ENCODE assay signal across 8 mouse cellular contexts in the genomic region with DNA sequence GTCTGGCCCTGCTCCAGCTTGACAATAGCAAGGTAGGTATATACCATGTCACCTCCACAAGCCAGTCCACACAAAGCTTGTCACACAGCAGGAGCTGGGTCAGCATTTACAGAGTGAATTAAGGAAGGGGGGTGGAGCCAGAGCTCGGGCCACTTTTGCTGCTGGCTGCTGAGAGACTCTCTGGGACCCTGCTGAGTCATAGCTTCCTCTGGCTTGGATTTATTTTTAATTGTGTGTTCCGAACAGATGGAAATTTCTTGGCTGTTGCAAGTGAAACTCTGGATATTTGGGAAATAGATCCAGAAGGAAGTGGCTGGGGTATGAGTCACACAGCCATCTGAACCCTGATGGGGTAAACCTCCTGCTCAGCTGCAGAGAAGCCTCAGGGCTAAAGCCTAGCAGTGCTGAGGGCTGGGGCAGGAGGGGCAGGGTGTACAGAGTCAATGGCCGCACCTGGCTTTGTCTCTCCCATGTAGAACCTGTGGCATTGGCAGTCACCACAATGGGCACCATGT. TPM values are rescaled to one million over a fixed set of nuclear protein-coding genes. Genes with fewer than 3 reads are reported as not detected.
DNase-seq lines count a peak whose midpoint lies in the region; ATAC-seq and TF ChIP-seq lines count a peak whose summit lies in the region.

No protein-coding gene starts in this region.

- intact Hi-C loops in left cerebral cortex, adult 2 months (cut with DNase I) = loop anchor here (1.0 kb wide), 1 partner anchor 33 kb away; no protein-coding TSS in a partner anchor

- no peaks in the 10 kb centered on the region for H3K36me3 ChIP-seq in hindbrain, postnatal 0 days (ENCODE audit: insufficient read depth, low read length)

- no peak for TF ChIP-seq CTCF in cerebellum, adult 2 months (IDR thresholded peaks at IDR 0.05; ENCODE audit: borderline replicate concordance, insufficient read depth, low read depth, low read length)
- TF ChIP-seq CTCF in hindbrain, postnatal 0 days (IDR thresholded peaks at IDR 0.05; ENCODE audit: low read depth) = no peak
- TF ChIP-seq CTCF in left cerebral cortex, adult 2 months (IDR thresholded peaks at IDR 0.05) = no peak

- no peaks in the 10 kb centered on the region for H3K27me3 ChIP-seq in cerebellum, adult 2 months (ENCODE audit: control insufficient read depth, insufficient read depth, low read length)
- H3K27me3 ChIP-seq in hindbrain, postnatal 0 days (ENCODE audit: insufficient read depth, low read length) = no peaks in the 10 kb centered on the region

- H3K4me2 ChIP-seq in hindbrain, postnatal 0 days (ENCODE audit: low read depth, low read length) = no peak overlapping the region

- no peak for TF ChIP-seq POLR2A in cerebellum, adult 2 months (IDR thresholded peaks at IDR 0.05; ENCODE audit: borderline replicate concordance, insufficient read depth, low read length)

- ATAC-seq in hindbrain, postnatal 0 days = no peak

- no peaks in the 10 kb centered on the region for H3K9me3 ChIP-seq in hindbrain, postnatal 0 days (ENCODE audit: low read length)

- no peak overlapping the region for H3K27ac ChIP-seq in cerebellum, adult 2 months (ENCODE audit: insufficient read depth, low read length)
- no peak overlapping the region for H3K27ac ChIP-seq in hindbrain, postnatal 0 days
- peak overlapping the region; percentile 64 for H3K27ac ChIP-seq in left cerebral cortex, adult 2 months

- no peak overlapping the region for H3K4me3 ChIP-seq in cerebellum, adult 2 months (replicated peaks; ENCODE audit: insufficient read depth, low read depth, low read length)
- H3K4me3 ChIP-seq in hindbrain, postnatal 0 days (ENCODE audit: low read length) = no peak overlapping the region
- no peak overlapping the region for H3K4me3 ChIP-seq in left cerebral cortex, adult 2 months

- H3K9ac ChIP-seq in hindbrain, postnatal 0 days (replicated peaks; ENCODE audit: low read length) = no peak overlapping the region

- WGBS in cerebellum, adult 2 months = 19% methylated on average over 3 of the region's 3 CpGs
- WGBS in hindbrain, postnatal 0 days = 23% methylated on average over 3 of the region's 3 CpGs

- DNase-seq in cerebellum, adult 2 months = peak; percentile 11 to 27
- DNase-seq in cerebellum, adult 9-11 months = no peak
- peak; percentile 88 for DNase-seq in Muller cell, postnatal 12 days (ENCODE audit: inconsistent ontology term)
- peak; percentile 68 to 75 for DNase-seq in frontal cortex, postnatal 36 days (ENCODE audit: low spot score in 2 of 2)
- peak; percentile 36 for DNase-seq in hindbrain, postnatal 0 days (ENCODE audit: low spot score)
- peak; percentile 38 to 52 for DNase-seq in left cerebral cortex, adult 2 months (ENCODE audit: extremely low spot score in 1 of 2, low spot score in 2 of 2)
- peak; percentile 41 to 66 for DNase-seq in right cerebral cortex, postnatal 10 days (ENCODE audit: low spot score in 2 of 2)
- DNase-seq in B cell, adult 2 months = no peak

- no peaks in the 10 kb centered on the region for H3K4me1 ChIP-seq in cerebellum, adult 2 months (ENCODE audit: control insufficient read depth, insufficient read depth, low read length)
- H3K4me1 ChIP-seq in hindbrain, postnatal 0 days (ENCODE audit: insufficient read depth, low read length) = no peaks in the 10 kb centered on the region

RNA-seq across cellular contexts. Expression of a gene that starts 40.3 kb away (rescaled TPM):
- polyA plus RNA-seq in cerebellum, adult 2 months (2012; rRNA removed) = 45.7 and 52.8 TPM in 2 replicates
- 47.5 and 57.7 TPM in 2 replicates for total RNA-seq in hindbrain, postnatal 0 days (2014; rRNA removed)
- polyA plus RNA-seq in hindbrain, postnatal 0 days (2015; fragmentation: Nextera tagmentation; extraction: Ambion mirVana) = 18.2 and 20.0 TPM in 2 replicates
- total RNA-seq in left cerebral cortex, adult 2 months (2021) = 1 to 10 TPM; 3.6 to 3.8 TPM

RNA-seq across cellular contexts. Expression of a gene that starts 52.4 kb away (rescaled TPM):
- polyA plus RNA-seq in cerebellum, adult 2 months (2012; rRNA removed) = 44.9 and 45.2 TPM in 2 replicates
- total RNA-seq in hindbrain, postnatal 0 days (2014; rRNA removed) = 48.2 and 52.4 TPM in 2 replicates
- polyA plus RNA-seq in hindbrain, postnatal 0 days (2015; fragmentation: Nextera tagmentation; extraction: Ambion mirVana) = 47.0 and 47.7 TPM in 2 replicates
- 10 to 100 TPM; 37.6 to 38.2 TPM for total RNA-seq in left cerebral cortex, adult 2 months (2021)

Comparison
In these comparisons a context has a peak if more than half of its experiments do, and no peak if none do; other contexts are left out.
1. DNase-seq: peak in cerebellum, adult 2 months (2 of 2), Muller cell, postnatal 12 days (single experiment), frontal cortex, postnatal 36 days (2 of 2), hindbrain, postnatal 0 days (single experiment), left cerebral cortex, adult 2 months (2 of 2) and right cerebral cortex, postnatal 10 days (2 of 2); none in cerebellum, adult 9-11 months (single experiment) and B cell, adult 2 months (0 of 2).
2. RNA of a gene that starts 40.3 kb away (total RNA-seq): 47.5 to 57.7 TPM in hindbrain, postnatal 0 days; 3.6 to 3.8 TPM in left cerebral cortex, adult 2 months; every median in the first group is over 10 times any median in the second.